Mouse (Mus musculus): ENCODE data around the gene Frmd4a.

Frmd4a gene

GRCm38 (mm10) chr2:4131216-4131615 is 113.7 kb downstream of the Frmd4a start:
- in situ Hi-C loops (cut with MboI; ENCODE audit: unreplicated experiment in 2 of 2), result no loop called here

GRCm38 (mm10) chr2:4137493-4137892 is 120.0 kb downstream of the Frmd4a start:
- in situ Hi-C loops (cut with MboI; ENCODE audit: unreplicated experiment in 2 of 2), result no loop called here

- in situ Hi-C loops (cut with MboI; ENCODE audit: unreplicated experiment in 2 of 2), result no loop called here
These were observed 124.9 kb downstream of the Frmd4a start for GRCm38 (mm10) chr2:4142221-4142950.

- in situ Hi-C loops (cut with MboI; ENCODE audit: unreplicated experiment in 2 of 2), result no loop called here
These were observed 126.9 kb downstream of the Frmd4a start for GRCm38 (mm10) chr2:4144424-4144823.

GRCm38 (mm10) chr2:4152521-4153040 is 135.1 kb downstream of the Frmd4a start:
- in situ Hi-C loops (cut with MboI; ENCODE audit: unreplicated experiment in 2 of 2), result no loop called here

- in situ Hi-C loops (cut with MboI; ENCODE audit: unreplicated experiment in 2 of 2), result no loop called here
These were observed 135.7 kb downstream of the Frmd4a start for GRCm38 (mm10) chr2:4153131-4153631.

GRCm38 (mm10) chr2:4154036-4154653 is 136.6 kb downstream of the Frmd4a start:
- in situ Hi-C loops (cut with MboI; ENCODE audit: unreplicated experiment in 2 of 2), result no loop called here

- in situ Hi-C loops (cut with MboI; ENCODE audit: unreplicated experiment in 2 of 2), result no loop called here
These were observed 137.1 kb downstream of the Frmd4a start for GRCm38 (mm10) chr2:4154654-4155047.

- in situ Hi-C loops (cut with MboI; ENCODE audit: unreplicated experiment in 2 of 2), result no loop called here
These were observed 137.9 kb downstream of the Frmd4a start for GRCm38 (mm10) chr2:4155406-4155805.

- in situ Hi-C loops (cut with MboI; ENCODE audit: unreplicated experiment in 2 of 2), result no loop called here
These were observed 139.0 kb downstream of the Frmd4a start for GRCm38 (mm10) chr2:4156511-4156910.

- in situ Hi-C loops (cut with MboI; ENCODE audit: unreplicated experiment in 2 of 2), result no loop called here
These were observed 139.9 kb downstream of the Frmd4a start for GRCm38 (mm10) chr2:4157396-4157795.

- in situ Hi-C loops (cut with MboI; ENCODE audit: unreplicated experiment in 2 of 2), result no loop called here
These were observed 142.2 kb downstream of the Frmd4a start for GRCm38 (mm10) chr2:4159574-4160203.

- in situ Hi-C loops (cut with MboI; ENCODE audit: unreplicated experiment in 2 of 2), result no loop called here
These were observed 148.7 kb downstream of the Frmd4a start for GRCm38 (mm10) chr2:4166191-4166590.

GRCm38 (mm10) chr2:4167131-4167530 is 149.6 kb downstream of the Frmd4a start:
- in situ Hi-C loops (cut with MboI; ENCODE audit: unreplicated experiment in 2 of 2), result no loop called here

GRCm38 (mm10) chr2:4169726-4170125 is 152.2 kb downstream of the Frmd4a start:
- in situ Hi-C loops (cut with MboI; ENCODE audit: unreplicated experiment in 2 of 2), result no loop called here

GRCm38 (mm10) chr2:4170189-4170588 is 152.7 kb downstream of the Frmd4a start:
- in situ Hi-C loops (cut with MboI; ENCODE audit: unreplicated experiment in 2 of 2), result no loop called here

- in situ Hi-C loops (cut with MboI; ENCODE audit: unreplicated experiment in 2 of 2), result no loop called here
These were observed 167.5 kb downstream of the Frmd4a start for GRCm38 (mm10) chr2:4184991-4185390.

- in situ Hi-C loops (cut with MboI; ENCODE audit: unreplicated experiment in 2 of 2), result no loop called here
These were observed 170.0 kb downstream of the Frmd4a start for GRCm38 (mm10) chr2:4187521-4187920.

GRCm38 (mm10) chr2:4188303-4188702 is 170.8 kb downstream of the Frmd4a start:
- in situ Hi-C loops (cut with MboI; ENCODE audit: unreplicated experiment in 2 of 2), result no loop called here

- in situ Hi-C loops (cut with MboI; ENCODE audit: unreplicated experiment in 2 of 2), result no loop called here
These were observed 172.8 kb downstream of the Frmd4a start for GRCm38 (mm10) chr2:4190345-4190744.

- in situ Hi-C loops (cut with MboI; ENCODE audit: unreplicated experiment in 2 of 2), result no loop called here
These were observed 173.5 kb downstream of the Frmd4a start for GRCm38 (mm10) chr2:4190995-4191394.

All from v-Abl transformed pro-B cells (cell line).